Mouse (Mus musculus) cerebellum, postnatal 14 days (tissue): ENCODE data around the gene Zfp362.

Source experiments
- DNase-seq, 2 experiments: peaks; one replicate each; pipeline ENCODE4 v3.0.0; 2021; ENCODE audit warnings: mixed read lengths in 2 of 2

The Zfp362 gene

DNA sequence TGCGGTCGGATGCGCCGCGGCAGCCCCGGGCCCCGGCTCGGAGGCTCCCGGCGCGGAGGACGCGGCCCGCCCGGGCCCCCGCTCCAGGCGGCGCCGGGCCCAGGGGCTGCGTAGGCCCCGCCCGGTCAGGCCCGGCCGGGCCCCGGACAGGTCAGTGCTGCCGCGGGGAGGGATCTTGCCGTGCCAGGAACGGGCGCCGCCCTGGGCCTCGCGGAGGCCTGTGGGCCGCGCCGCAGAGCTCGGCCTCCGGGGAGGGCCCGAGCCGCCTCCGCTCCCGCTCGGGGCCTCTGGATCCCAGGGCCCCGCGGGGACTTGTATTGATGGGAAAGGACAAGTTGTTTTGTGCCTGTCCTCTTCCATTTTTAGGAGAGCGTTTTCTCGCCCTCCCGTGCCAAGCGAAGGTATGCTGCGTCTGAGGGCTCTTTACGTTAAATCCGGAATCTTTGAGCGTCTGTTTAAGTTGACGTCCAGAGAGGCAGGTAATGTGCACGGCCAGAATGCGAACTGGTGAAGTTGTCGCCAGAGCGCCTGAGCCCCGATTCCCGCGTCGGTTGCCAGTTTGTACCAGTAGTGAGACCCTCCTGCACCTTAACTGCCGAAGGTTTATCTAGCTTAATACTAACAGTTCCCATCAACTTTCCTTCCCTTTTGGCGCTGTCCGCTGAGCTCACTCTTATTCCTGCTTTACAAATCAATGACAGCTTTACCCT lies 78.0 kb downstream of the Zfp362 start:
- DNase-seq, result peak in 1 of 2 experiments; percentile 68

DNA sequence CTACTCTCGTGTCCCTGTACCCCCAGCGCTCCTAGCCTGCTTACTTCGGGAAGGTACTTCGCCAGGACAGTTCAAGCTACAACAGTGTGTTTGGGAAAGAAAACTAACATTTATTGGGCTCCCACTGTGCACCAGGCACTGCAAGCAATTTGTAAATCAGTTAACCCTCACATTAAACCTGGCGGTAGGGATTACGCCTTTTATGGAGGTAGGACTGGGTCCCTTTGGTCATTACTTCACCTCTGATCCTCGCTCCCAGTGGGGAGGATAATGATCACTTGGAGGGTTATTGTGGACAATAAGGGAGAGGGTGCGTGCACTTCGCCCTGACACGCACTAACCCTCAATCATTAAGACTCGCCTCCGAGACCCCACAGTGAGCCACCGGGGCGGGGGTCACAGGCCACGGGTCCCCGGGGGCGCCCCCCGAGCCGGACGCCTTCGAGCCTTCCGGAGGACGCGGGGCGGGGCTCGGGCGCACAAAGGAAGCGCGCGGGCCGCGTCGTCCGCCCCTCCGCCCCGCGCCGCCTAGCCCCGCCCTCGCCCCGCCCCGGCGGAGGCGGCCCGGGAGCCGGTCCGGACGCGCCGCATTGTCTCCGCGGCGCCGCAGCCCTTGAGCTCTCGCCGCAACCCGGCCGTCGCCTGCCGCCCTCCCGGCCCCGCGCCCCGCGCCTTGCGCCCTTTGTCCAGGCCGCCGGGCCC lies 78.7 kb downstream of the Zfp362 start:
- peak; percentile 87 to 93 for DNase-seq

DNA sequence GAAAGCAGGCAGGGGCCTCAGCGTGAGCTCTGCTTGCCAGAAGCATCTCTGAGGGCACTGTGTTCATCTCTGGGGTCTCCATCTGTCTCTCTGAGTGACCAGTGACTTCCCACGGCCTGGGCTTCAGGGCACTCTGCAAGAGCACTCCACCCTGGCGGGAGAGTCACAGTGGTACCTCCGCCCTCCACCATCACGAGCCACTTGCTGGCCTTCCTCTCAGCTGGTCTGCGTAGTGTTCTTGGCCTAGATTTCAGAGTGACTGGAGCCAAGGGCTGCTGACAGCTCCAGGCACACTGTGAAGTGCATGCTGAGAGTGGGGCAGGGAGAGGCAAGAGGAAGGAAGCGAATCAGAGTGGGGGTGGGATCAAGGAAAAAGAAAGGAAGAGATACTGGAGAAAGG lies 81.8 kb downstream of the Zfp362 start:
- DNase-seq, result peak; percentile 75 to 92

DNA sequence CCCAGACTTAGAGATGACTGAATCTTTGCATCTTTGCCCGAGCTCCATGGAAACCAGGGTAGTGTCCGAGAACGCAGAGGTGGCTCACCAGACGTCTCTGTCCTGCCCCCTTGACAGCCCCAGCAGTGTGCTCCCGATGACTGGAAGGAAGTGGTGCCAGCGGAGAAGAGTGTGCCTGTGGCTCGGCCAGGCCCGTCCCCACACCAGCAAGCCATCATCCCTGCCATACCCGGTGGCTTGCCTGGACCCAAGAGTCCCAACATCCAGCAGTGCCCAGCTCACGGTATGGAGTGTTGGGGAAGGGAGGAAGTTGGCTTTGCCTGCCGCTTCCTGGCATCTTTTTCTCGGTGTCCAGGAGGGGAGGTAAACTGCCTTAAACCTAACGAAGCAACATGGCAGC lies 82.4 kb downstream of the Zfp362 start:
- peak in 1 of 2 experiments; percentile 40 for DNase-seq
